Mouse (Mus musculus) monocyte, adult 5-6 weeks (primary cell): ENCODE results near the gene Dnajc4. TPM values are rescaled to one million over a fixed set of nuclear protein-coding genes. Genes with fewer than 3 reads are reported as not detected.
"Not testable (repeated sequence)": the region's sequence is repeated elsewhere in the genome, so short reads cannot be mapped to it uniquely, and the experiment has no call there.

ENCODE experiments used
- ATAC-seq: fragments of 153-309, 156-312 bp; replicated peaks from 2 replicates; pipeline ENCODE4 v1.8.0; 2017; ENCODE audit warnings: mild to moderate bottlenecking; ENCODE audit not compliant: low TSS enrichment, insufficient number of reproducible peaks, severe bottlenecking, poor library complexity, low FRiP score
- total RNA-seq: library from RNA; stranded (forward); fragments of 200-1000, 200-491, 200-594 nt; gene quantifications from 3 replicates; pipeline ENCODE4 v1.2.3, GENCODE M21; 2017

The Dnajc4 gene
- total RNA-seq, 1 experiment from 2014 or later, result 20.1 TPM

DNA sequence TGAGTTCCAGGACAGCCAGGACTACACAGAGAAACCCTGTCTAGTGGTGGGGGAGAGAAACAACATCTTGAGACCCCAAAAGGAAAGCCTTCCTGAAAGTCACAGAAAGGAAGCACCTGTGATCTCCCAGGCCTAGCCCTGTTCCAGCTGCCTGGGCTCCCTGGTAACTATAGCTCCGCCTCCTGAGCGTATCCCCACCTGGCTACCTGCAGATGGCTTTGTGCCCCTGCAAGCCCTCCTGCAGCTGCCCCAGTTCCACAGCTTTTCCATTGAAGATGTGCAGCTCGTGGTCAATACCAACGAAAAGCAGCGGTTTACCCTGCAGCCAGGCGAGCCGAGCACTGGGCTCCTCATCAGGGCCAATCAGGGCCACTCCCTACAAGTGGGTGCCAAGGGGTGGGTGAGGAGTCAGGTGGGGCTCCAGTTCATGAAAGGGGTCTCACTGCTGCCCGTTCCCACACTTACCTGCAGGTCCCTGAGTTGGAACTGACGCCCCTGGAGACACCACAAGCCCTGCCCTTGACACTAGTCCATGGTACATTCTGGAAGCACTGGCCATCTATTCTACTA, 5.4 kb upstream of the Dnajc4 start:
- no peak for ATAC-seq

DNA sequence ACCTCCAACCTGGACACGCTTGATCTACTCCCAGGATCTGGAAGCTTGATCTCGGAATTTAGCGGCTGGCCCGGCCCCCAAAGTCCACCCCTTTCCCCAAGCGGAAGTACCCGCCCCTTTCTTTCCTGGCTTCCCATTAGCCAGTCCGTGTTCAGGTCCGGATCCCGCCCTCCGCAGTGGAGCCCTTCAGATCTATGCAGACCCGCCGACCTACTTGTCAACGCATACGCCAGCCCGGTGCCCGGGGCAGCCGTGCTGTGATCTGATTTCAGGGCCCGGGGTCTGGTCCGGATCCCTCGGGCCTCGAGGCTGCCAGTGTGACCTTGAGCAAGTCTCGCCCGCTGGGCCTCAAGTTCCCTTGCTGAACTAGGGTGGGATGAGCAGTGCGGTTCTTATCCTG, 3.6 kb upstream of the Dnajc4 start, which contains the start of the genes Nudt22 and Trpt1:
Gene Nudt22, minus strand, starts transcription at position 112 of the 400 bp plus-strand sequence.
Gene Trpt1, plus strand, starts transcription at position 126 of the 400 bp plus-strand sequence.
- peak; percentile 47 for ATAC-seq

DNA sequence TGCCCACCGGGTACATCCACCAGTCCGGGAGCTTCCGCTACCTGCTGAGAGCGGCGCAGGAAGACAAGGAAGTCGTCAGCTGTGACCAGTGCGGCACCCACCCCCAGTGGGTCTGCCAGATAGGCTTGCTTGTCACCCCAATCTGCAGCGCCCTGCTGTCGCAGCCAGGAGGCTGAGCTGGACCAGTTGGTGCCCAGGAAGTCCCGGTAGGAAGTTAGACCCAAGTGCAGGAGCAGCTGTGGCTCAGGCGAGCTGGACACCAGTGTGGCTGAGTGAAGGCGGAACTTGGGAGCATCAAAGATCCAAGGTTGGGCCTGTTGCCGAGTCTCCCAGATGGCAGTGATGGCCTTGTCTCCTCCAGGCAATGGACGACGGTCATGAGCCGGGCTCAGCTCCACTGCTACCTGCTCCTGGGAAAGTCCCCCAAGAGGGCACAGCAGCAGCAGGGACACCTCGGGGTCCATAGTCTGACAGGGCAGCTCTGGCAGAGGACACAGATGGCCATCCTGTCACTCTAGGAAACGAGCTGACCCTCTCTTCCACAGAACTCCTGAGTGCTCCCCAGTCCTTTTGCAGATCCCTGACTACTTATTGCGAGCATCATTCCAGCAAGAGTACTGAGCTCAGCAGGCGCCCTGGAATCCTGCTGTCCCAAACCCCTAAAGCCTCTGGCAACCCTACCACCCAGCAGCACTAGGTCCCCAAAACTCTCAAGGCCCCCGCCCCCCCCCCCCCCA, 3.1 kb upstream of the Dnajc4 start:
- ATAC-seq, result no peak

DNA sequence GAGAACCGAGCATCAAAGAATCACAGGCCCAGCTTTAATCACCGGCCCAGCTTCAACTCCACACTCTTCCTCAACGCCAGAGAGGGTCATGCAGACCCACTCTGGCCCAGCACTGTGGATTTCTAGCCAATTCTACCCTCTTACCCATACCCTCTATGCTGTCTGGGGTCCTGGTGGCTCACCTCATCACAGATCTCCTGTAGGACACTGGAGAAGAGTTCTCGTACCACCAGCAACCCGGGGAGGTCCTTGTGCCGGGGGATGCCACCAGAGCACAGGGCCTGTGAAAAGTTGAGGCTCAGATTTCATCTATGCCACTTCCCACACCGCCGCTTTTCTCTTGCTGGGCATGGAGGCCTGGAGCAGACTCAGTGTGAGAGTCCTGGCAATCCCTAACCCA, 2.1 kb upstream of the Dnajc4 start:
- no peak for ATAC-seq

DNA sequence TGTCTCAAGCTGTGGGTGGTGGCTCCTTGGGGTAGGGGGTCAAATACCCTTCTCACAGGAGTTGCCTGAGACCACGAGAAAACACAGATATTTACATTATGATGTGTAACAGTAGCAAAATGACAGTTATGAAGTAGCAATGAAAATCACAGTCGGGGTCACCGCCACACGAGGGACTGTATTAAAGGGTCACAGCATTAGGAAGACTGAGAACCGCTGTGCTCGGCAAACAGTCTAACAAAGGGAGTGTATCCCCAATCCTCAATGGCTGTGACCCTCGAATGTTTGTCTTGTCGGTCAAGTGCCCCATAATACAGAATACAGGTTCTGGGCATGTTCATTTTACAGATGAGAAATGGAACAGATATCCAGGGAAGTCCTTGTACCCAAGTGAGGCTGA, 1.6 kb upstream of the Dnajc4 start:
- no peak for ATAC-seq

DNA sequence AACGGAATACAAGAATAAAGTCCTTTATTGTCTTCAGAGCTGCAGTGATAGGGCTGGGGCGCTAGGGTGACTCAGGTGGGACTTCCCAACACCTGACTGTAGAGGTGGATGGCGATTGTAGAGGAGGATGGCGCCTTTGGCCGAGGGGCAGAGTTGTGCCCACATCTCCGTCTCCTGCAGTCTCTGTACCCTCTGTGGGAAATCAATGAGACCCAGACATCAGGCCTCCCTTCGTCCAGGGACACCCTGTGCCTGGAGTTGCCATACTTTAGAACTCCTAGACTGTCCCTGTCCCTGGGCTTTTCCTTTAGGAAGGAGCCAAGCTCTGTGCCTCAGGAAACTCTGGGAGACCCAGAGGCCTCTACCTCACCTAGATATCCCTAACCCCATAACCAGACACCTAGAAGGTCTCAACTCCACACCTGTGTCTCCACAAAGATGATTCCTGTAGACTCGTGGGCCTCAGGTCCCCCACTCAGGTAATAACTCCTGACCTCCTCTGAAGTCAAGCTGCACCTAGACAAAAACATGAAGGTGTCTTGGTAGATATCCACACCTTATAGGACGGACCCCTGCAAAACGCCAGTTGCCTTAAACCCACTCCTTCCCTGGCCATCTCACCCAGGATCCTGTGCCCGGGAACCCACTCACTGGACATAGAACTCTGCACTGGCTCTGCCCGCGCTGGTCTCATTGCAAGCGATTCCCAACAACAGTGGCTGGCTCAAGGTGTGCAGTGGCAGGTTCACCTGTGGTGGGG, 819 bp upstream of the Dnajc4 start:
- ATAC-seq, result no peak

DNA sequence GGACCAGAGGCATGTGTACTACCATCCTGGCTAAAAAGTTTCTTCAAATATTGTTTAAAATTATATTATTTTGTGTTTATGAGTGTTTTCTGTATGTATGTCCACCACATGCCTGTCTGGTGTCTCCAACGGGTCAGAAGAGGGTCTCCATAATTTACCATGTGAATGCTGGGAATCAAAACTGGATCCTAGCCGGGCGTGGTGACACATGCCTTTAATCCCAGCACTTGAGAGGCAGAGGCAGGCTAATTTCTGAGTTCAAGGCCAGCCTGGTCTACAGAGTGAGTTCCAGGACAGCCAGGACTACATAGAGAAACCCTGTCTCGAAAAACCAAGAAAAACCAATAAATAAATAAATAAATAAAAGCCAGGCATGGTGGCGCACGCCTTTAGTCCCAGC, 1.2 kb downstream of the Dnajc4 start:
- ATAC-seq, result not testable (repeated sequence)

DNA sequence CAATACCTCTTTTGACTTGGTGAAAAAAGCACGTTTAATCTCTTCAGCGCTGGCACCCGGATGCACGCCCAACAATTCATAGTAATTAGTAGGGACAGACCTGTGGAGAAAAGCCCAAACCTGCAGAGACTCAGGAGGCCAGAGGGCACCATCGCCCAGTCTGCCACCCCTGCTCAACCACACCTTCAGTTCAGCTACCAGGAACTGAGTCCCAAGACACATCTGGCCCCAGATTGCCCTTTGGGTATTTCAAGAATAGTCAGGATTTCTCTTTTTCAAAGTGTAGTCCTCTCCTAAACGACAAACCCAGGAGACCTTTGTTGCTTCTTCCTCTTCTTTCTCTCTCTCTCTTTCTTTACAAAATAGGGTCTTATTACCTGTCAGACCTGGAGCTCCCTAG, 1.7 kb downstream of the Dnajc4 start:
- no peak for ATAC-seq

DNA sequence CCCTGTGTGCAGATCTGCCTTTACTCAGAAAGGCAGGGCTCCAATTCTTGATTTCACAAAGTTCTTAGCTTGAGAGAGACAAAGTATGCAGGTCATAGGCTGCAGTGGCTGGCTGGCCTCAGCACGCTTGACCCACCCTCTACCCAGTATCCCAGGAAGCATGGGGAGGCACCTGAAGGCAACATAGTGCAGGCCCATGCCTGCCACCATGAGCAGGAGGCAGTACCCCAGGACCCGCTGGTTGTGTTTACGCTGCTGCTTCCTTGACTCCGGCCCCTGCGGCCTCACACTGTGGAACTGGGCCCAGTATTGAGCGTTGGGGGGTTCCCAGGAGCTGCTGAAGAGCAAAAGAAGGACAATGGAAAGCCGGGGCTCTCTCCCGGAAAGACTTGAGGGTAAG, 3.1 kb downstream of the Dnajc4 start:
- no peak for ATAC-seq

DNA sequence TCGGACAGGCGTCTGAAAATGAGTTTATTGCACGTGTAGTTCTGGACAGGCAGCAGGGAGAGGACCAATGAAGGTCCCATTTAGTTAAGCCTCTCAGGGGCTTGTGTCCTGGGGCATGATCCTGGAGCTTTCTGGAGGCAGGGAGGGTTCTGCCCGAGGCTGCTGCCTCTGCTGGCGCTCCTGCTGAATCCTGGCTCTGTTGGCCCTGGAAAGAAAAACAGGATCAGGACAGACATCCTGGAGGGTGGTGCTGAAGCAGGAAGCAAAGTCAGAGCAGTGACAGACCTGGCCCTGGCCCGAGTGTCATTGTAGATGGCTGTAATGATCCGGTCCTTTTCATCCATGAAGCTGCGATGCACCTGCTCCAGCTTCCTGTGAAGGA, 4.5 kb downstream of the Dnajc4 start:
- ATAC-seq, result no peak

DNA sequence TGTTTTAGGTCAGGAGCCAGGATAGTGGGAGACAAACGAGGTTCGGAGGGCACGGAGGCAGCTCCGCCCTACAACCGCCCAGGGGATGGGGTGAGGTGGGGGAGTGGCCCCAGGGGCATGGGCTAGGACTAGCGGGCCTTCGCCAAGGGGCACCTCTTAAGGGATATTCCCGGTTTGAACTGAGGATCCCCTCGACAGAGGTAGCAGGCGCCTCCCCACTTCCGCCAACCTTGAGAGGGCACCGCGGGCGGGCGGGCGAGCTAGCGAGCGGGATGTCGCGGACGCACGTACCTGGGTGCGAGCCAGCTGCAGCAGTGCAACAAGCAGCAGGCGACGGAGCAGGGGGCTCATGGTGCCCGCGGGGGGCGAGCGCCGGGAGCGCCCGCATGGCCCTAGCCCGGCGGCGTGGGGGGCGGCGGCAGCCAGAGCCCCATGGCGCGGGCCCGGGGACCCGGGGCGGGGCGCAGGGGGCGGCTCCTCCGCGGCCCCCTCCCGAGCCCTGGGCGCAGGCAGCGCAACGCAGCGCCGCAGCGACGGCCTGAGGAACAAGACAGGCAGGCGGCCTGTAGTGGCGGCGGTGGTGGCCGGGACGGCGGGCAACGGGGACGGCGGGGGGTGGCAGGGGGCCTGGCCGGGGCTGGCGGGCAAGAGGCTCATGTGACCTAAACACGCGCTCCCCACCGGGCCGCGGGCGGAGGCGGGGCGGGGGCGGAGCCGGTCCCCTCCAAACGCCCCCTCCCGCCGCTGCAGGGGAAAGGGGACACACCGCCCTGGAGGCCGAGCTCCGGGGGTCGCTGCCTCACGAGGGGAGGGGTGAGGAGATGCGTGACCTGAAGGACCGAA, 5.1 kb downstream of the Dnajc4 start, which contains the start of gene Vegfb:
Gene Vegfb, minus strand, starts transcription at position 591 of the 843 bp plus-strand sequence.
- ATAC-seq, result no peak

DNA sequence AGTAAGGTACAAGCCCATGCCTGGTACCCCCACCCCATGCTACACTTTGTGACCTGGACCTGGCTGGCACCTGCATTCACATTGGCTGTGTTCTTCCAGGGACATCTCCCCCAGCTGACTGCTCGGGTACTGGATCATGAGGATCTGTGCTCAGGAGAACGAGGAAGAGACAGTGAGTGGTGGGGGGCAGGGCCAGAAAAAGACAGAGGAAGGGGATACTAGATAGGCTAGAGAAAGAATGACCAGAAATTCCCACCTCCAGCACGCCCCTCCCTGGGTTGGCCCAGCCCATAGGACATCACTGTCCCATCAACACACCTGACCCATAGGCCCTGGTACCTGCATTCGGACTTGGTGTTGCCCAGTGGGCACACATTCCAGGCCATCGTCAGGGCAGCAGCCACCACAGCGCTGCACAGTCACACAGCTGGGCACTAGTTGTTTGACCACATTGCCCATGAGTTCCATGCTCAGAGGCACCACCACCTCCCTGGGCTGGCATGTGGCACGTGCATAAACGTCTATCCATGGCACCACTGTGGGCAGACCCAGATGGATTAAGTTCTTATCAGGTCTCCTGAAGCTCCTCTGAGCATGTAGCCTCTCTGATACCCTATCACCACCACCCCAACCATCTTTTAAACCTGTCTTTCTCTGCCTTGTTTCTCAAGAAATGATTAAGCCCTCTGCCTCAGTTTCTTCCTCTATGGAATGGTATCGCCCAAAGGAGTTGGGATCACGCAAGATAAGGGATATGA, 6.2 kb downstream of the Dnajc4 start:
- no peak for ATAC-seq

DNA sequence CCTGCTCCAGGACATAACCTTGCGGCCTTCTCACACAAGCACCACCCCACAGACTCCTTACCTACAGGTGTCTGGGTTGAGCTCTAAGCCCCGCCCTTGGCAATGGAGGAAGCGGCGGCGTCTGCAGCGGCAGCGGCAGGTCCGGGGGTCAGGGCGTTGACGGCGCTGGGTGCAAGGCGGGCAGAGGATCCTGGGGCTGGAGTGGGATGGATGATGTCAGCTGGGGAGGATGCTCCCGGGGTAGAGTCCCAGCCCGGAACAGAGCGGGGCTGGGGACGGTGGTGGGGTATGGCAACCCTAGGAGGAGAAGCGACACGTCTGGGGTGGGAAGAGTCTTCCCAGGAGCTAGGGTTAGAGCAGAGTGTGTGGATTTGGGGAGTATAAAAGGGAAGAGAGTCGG, 7.1 kb downstream of the Dnajc4 start:
- no peak for ATAC-seq

DNA sequence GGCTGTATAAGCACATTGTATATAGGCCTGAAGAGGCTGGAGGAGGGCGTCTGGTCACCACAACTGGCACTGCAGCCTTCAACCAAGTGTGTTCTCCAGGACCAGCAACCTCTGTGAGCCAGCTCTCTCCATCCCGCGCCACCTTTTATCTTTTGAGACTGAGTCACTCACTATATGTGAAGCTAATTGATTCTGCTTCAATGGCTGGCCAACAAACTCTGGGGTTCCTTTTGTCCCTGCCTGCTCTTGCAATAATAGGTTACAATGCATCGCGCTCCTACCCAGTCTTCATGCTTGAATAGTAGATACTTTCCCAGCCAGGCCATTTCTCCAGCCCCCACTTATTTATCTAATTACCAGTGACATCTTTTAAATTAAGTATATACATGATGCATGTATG, 8.8 kb downstream of the Dnajc4 start:
- no peak for ATAC-seq

DNA sequence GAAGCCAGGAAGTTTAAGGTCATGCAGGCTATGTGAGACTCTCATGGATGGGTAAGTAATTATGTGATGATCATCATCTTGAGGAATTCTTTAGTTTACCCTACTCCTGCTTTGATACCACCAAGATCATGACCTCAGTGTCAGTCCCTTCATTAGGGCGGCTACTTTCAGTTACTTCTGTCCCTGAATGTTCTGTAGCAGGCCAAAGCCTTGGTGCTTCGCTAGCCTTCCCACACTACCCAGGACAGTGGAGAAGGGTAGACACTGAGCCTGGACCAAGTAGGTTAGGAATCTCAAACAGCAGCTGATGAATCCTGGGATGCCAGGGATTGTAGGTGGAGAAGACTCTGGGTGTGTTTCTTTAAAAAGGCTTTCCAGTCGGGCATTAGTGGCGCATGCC, 10.9 kb downstream of the Dnajc4 start:
- ATAC-seq, result no peak

DNA sequence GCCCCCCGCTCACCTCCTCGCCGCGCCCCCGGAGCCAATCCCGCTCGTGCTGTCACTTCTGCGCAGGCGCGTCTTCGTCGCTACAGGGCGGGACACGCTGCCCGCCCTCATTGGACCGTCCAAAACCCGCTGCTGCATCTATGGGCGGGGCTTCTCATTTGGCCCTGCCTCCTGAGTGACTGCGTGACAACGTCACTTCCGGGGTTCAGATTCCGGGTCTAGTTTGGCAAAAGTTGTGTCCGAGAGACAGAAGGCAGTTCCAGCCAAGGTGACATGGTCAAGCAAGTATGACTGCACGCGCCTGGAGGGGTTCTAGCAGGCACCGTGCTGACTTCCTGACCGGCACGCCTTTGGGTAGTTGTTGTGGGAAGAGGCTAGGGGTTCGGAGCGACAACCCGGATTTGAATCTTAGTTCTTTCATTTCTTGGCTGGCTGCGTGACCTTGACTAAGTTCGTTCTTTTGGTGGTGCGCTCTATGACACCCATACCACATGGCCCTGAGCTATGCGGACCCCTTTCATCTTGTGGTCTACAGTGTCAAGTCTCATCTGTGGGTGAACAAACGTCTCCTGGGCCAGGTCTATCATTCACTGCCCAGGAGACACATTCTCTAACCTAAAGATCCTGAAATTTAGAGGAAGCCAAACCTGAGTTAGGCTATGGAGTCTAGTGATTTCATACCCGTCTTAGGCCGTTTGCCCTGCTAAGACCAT, 11.8 kb downstream of the Dnajc4 start, which contains the start of gene Fkbp2:
Gene Fkbp2, minus strand, starts transcription at position 121 of the 713 bp plus-strand sequence.
- ATAC-seq, result peak; percentile 70

DNA sequence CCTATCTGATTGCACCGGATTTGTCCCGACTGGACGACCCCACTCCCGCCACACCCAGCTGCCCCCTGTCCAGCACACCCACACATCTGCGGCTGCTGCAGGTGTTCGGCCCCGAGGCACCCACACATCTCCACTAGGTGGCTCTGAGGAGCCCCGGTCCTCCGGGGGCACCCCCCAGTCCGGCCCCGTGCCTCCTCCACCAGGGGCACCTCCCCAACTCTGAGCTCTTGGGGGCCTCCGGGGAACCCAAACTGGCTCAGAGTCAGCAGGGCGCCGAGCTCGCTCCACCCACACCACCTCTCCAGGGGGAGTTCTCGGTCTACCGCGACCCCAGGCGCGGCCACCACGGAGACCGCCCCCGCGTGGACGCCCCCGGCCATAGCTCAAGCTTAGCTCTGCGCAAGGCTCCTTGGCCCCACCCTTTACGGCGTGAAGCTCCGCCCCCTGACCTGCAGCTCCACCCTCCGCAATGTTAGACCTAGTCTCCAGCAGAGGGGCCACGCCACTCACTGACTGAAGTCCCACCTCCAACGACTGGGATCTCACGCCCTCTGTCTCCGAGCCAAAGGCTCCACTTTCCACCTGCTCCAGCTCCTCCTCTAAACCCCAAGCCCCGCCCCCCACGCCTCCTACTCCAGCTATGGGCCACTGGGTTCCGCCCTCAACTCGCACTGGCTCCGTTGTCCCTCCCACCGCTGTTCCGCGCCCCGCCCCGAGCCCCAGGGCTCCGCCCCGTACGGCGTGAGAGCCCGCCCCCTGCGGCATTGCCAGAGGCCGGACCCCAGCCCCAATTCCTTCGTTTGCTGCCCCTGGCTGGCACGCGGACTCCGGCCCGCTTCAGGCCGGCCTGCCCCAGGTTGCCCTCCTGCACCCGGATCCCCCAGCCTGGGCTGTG, 12.6 kb downstream of the Dnajc4 start:
- peak; percentile 87 for ATAC-seq
